22 mouse cellular contexts compared by ENCODE assay signal in the genomic region with DNA sequence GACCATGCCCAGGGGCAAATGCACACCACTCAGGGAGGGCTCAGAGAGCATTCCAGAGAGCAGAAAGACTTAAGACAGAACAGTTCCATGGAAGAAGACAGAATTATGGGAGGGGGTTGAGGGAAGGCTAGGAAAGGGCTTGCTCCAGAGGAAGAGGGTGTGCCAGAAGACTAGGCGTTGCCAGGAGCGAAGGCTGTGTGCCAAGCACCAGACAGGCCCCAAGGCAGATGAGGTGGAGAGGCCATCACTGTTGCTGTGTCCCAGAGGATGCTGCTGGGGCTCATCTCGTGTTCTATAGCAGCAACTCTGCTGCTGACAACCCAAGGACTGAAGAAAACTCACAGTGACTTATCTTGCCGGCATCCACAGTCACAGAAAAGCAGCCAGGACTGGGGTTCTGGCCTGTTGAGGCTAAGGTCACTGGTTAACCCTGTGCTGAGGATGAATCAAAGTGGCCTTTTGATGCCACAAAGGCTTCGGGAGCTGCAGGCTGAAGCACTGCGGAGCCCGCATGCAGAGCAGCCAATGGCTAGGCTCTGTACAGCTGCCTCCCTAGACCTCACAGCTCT. TPM values are rescaled to one million over a fixed set of nuclear protein-coding genes. Genes with fewer than 3 reads are reported as not detected.
DNase-seq lines count a peak whose midpoint lies in the region; ATAC-seq lines count a peak whose summit lies in the region.
"Had no signal": no experiment of that assay in that cellular context is flagged by ENCODE, and none has a peak within 500 bp of the region (broad histone marks: within the 10 kb centered on the region; RNA-seq: fewer than 3 reads in every experiment).

No protein-coding gene starts in this region.

- H3K4me3 ChIP-seq in midbrain, embryonic 10.5 days: no peak overlapping the region
- H3K4me3 ChIP-seq in midbrain, embryonic 16.5 days (ENCODE audit: low read depth, low read length): no peak overlapping the region
- H3K4me3 ChIP-seq in embryonic facial prominence, embryonic 10.5 days: no peak overlapping the region
- H3K4me3 ChIP-seq: heart, embryonic 12.5 days; kidney, embryonic 15.5 days; limb, embryonic 13.5 days; liver, embryonic 13.5 days; midbrain, embryonic 15.5 days had no signal

- H3K27ac ChIP-seq in midbrain, embryonic 10.5 days (replicated peaks): peak overlapping the region; percentile 39; the same call in 1 of the 2 replicates
- H3K27ac ChIP-seq in midbrain, embryonic 16.5 days (ENCODE audit: low read length): no peak overlapping the region
- peak overlapping the region; percentile 21; the same call in 1 of the 2 replicates for H3K27ac ChIP-seq in embryonic facial prominence, embryonic 10.5 days (replicated peaks)
- H3K27ac ChIP-seq: hindbrain, embryonic 14.5 days; limb, embryonic 13.5 days; liver, embryonic 13.5 days; midbrain, embryonic 15.5 days had no signal

- DNase-seq in adrenal gland, adult 8-10 months: peak; percentile 54
- DNase-seq in adrenal gland, postnatal 4 days (ENCODE audit: low spot score in 2 of 2): no peak
- no peak for DNase-seq in midbrain, embryonic 10.5 days (ENCODE audit: low spot score)
- DNase-seq in cerebellum, adult 8-10 months: peak; percentile 52
- DNase-seq in embryonic facial prominence, embryonic 10.5 days (ENCODE audit: low spot score): no peak
- no peak for DNase-seq in lung, postnatal 36 days
- DNase-seq in lung, postnatal 4 days: no peak
- DNase-seq: forebrain, postnatal 0 days; heart, postnatal 14 days; kidney, postnatal 4 days; liver, embryonic 13.5 days; lung, embryonic 14.5 days; retina, postnatal 1 day; thymus, adult 2 months had no signal

- WGBS in midbrain, embryonic 10.5 days: 76% methylated on average over 7 of the region's 7 CpGs
- 63% methylated on average over 7 of the region's 7 CpGs for WGBS in midbrain, embryonic 16.5 days
- WGBS in embryonic facial prominence, embryonic 10.5 days: 79% methylated on average over 7 of the region's 7 CpGs

- no peaks in the 10 kb centered on the region for H3K9me3 ChIP-seq in midbrain, embryonic 10.5 days (replicated peaks)
- no peaks in the 10 kb centered on the region for H3K9me3 ChIP-seq in midbrain, embryonic 16.5 days (replicated peaks; ENCODE audit: control insufficient read depth, low read length, poor library complexity, severe bottlenecking)
- H3K9me3 ChIP-seq in embryonic facial prominence, embryonic 10.5 days: no peaks in the 10 kb centered on the region
- H3K9me3 ChIP-seq: heart, embryonic 12.5 days; kidney, embryonic 15.5 days; limb, embryonic 13.5 days; liver, embryonic 13.5 days; midbrain, embryonic 15.5 days had no signal

- peaks cover 48% of the 10 kb centered on the region for H3K4me1 ChIP-seq in midbrain, embryonic 10.5 days
- H3K4me1 ChIP-seq in midbrain, embryonic 16.5 days (ENCODE audit: control insufficient read depth, insufficient read depth, low read length): peaks cover 12% of the 10 kb centered on the region
- peaks cover 23% of the 10 kb centered on the region for H3K4me1 ChIP-seq in embryonic facial prominence, embryonic 10.5 days

- H3K36me3 ChIP-seq in midbrain, embryonic 10.5 days: peaks cover 21% of the 10 kb centered on the region
- peaks cover 7% of the 10 kb centered on the region; the same call in 1 of the 2 replicates for H3K36me3 ChIP-seq in midbrain, embryonic 16.5 days (ENCODE audit: control insufficient read depth, insufficient read depth, low read length)
- H3K36me3 ChIP-seq in embryonic facial prominence, embryonic 10.5 days (replicated peaks): peaks cover 39% of the 10 kb centered on the region
- H3K36me3 ChIP-seq: liver, embryonic 13.5 days; midbrain, embryonic 15.5 days had no signal

- no peak overlapping the region for H3K9ac ChIP-seq in midbrain, embryonic 16.5 days (ENCODE audit: low read depth, low read length)
- H3K9ac ChIP-seq: forebrain, postnatal 0 days; heart, embryonic 12.5 days; hindbrain, embryonic 14.5 days; kidney, embryonic 15.5 days; limb, embryonic 13.5 days; liver, embryonic 13.5 days; lung, embryonic 14.5 days; midbrain, embryonic 15.5 days had no signal

- no peak for ATAC-seq in midbrain, embryonic 16.5 days
- ATAC-seq: forebrain, postnatal 0 days; intestine, postnatal 0 days; midbrain, embryonic 15.5 days had no signal

- no peak overlapping the region for H3K4me2 ChIP-seq in midbrain, embryonic 16.5 days (ENCODE audit: low read length)
- H3K4me2 ChIP-seq: heart, embryonic 12.5 days; hindbrain, embryonic 14.5 days; kidney, embryonic 15.5 days; limb, embryonic 13.5 days; liver, embryonic 13.5 days; lung, embryonic 14.5 days; midbrain, embryonic 15.5 days had no signal

- H3K27me3 ChIP-seq in midbrain, embryonic 10.5 days (ENCODE audit: low read depth, poor library complexity, severe bottlenecking): no peaks in the 10 kb centered on the region
- H3K27me3 ChIP-seq in midbrain, embryonic 16.5 days (ENCODE audit: control insufficient read depth, insufficient read depth, low read depth, low read length): no peaks in the 10 kb centered on the region
- no peaks in the 10 kb centered on the region for H3K27me3 ChIP-seq in embryonic facial prominence, embryonic 10.5 days (replicated peaks; ENCODE audit: low read depth, poor library complexity, severe bottlenecking)
- H3K27me3 ChIP-seq: CH12.LX; heart, embryonic 12.5 days; kidney, embryonic 15.5 days; limb, embryonic 13.5 days; liver, embryonic 13.5 days; midbrain, embryonic 15.5 days had no signal

RNA-seq across cellular contexts. Expression of gene Appl2, which starts 15.6 kb away (rescaled TPM):
- total RNA-seq in adrenal gland, adult 8-10 months (2022): 100 to 1,000 TPM in 3 of 4 experiments, 10 to 100 TPM in 1; 86.1 to 199 (median 103) TPM
- 100 to 1,000 TPM; 103 to 116 TPM for total RNA-seq in adrenal gland, postnatal 4 days (2021)
- 30.8 and 37.0 TPM in 2 replicates for polyA plus RNA-seq in midbrain, embryonic 10.5 days (2016; fragmentation: Nextera tagmentation; extraction: Ambion mirVana)
- 56.1 and 58.3 TPM in 2 replicates for polyA plus RNA-seq in midbrain, embryonic 16.5 days (2015; fragmentation: Nextera tagmentation; extraction: Ambion mirVana)
- polyA plus RNA-seq in embryonic facial prominence, embryonic 10.5 days (2016; fragmentation: Nextera tagmentation; extraction: Ambion mirVana): 39.6 and 40.6 TPM in 2 replicates

Comparison
In these comparisons a context has a peak if more than half of its experiments do, and no peak if none do; other contexts are left out.
1. DNase-seq: peak in adrenal gland, adult 8-10 months (single experiment) and cerebellum, adult 8-10 months (single experiment); none in adrenal gland, postnatal 4 days (0 of 2), midbrain, embryonic 10.5 days (single experiment), embryonic facial prominence, embryonic 10.5 days (single experiment), lung, postnatal 36 days (single experiment) and lung, postnatal 4 days (0 of 2).